Mouse (Mus musculus) CD8-positive naive resting alpha-beta T cell, adult 2 months (primary cell): ENCODE data around the gene Itgal.
"Not testable (repeated sequence)": the region's sequence is repeated elsewhere in the genome, so short reads cannot be mapped to it uniquely, and the experiment has no call there.

Source experiments
- DNase-seq, 2 experiments: peaks; one replicate each; pipeline ENCODE4 v3.0.0; 2022; ENCODE audit warnings: low read depth in 2 of 2, low spot score in 2 of 2

Itgal gene

DNA sequence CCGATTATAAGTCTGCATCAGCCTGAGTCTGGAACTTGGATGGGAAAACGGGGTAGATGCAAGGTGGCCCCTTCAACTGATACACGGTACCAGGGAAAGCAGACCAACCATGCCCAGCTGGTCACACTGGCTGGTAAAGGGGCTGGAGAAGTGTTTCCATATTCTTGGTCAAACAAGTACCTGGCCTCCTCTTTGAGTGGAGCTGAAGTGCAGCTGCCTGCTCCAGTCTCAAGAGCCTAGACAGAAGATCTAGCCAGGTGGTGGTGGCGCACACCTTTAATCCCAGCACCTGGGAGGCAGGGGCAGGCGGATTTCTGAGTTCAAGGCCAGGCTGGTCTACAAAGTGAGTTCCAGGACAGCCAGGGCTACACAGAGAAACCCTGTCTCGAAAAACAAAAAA lies 45.8 kb downstream of the Itgal start:
- not testable (repeated sequence) for DNase-seq

DNA sequence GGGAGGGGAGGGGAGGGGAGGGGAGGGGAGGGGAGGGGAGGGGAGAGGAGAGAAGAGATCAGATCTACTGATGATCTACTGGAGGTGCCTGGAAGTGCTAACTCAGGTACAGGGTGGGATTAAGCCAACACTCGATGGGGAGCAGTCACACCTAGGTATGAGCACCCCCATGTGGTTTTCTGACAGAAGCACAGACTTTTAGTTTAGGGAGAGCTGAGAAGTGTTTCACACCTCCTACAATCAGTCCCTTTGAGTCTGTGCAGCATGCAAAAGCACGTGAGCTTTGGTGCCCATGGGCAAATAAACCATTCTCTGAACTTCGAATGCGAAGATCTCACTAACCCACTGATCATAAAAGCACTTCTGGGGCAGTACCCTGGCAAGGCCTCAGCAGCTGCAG lies 46.3 kb downstream of the Itgal start:
- peak in 1 of 2 experiments; percentile 38 for DNase-seq

DNA sequence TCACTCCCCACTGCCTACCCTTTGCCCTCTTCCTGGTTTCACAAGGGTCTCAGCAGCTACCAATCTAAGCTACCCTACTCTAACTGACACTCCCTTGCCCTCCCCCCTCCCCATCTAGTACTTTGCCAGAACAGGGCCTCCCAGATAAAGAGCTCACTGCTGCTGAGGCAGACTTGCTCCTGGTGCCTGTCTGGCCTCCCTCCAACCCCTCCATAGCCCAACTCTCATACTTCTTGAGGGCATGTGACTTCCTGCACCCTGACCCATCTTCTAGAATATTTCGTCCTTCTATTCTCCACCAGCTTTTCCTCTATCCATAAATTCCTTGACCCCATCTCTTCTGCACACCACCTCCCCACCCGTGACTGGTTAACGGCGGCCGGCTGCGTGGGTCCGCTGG lies 46.8 kb downstream of the Itgal start:
- DNase-seq, result no peak

DNA sequence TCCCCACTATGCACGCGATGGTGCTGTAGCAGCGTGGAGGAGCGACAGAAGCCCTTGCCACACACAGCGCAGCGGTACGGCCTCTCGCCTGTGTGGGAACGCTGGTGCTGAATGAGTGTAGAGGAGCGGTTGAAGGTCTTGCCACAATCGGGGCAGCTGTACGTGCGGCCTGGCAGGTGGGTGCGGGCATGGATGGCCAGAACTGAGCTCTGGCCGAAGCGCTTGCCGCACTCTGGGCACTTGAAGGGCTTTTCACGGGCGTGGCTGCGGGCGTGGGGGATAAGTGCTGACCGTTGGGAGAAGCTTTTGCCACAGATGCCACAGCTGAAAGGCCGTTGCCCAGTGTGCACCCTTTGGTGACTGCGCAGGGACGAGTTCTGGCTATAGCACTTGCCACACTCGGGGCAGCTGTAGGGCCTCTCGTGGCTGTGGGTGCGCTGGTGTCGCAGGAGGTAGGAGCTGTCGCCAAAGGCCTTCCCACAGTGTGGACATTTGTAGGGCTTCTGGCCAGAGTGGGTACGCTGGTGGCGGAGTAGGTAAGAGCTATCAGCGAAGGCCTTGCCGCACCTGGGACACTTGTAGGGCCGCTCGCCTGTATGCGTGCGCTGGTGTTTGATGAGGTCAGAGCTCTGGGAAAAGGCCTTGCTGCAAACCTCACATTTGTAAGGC lies 47.4 kb downstream of the Itgal start:
- DNase-seq, result no peak

DNA sequence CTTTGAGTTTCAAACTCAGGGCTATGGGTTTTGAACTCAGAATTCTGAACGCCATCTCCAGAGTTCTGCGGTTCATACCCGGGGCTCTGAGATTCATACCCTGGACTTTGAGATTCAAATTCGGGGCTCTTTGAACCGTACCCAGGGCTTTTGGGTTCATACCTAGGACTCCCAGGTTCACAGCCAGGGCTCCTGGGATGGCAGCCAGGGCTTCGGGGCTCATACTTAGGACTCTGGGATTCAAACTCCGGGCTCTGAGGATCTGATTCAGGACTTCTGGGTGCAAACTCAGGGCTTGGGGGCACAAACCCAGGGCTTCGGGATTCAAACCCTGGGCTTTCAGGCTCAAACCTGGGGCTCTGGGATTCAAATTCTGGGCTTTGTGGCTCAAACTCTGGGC lies 48.3 kb downstream of the Itgal start:
- no peak for DNase-seq

DNA sequence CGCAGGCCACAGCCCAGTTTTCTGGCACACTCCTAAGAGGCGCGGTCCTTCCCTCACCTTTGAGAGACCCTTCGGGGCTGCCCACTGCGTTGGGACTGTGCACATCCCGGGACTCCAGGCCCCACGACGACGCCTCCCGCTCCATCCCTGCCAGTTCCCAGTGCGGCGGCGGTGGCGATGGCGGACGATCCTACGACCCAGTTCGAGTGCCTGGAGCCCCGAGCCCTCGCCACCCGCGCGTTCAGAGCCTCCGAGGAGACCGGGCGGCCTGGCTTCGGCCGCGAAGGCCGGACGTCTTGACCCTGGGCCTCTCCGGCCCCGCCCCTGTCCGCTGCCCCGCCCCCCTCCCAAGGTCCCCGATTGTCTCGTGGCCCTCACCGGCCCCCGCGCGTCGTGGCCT lies 49.0 kb downstream of the Itgal start:
- DNase-seq, result no peak

DNA sequence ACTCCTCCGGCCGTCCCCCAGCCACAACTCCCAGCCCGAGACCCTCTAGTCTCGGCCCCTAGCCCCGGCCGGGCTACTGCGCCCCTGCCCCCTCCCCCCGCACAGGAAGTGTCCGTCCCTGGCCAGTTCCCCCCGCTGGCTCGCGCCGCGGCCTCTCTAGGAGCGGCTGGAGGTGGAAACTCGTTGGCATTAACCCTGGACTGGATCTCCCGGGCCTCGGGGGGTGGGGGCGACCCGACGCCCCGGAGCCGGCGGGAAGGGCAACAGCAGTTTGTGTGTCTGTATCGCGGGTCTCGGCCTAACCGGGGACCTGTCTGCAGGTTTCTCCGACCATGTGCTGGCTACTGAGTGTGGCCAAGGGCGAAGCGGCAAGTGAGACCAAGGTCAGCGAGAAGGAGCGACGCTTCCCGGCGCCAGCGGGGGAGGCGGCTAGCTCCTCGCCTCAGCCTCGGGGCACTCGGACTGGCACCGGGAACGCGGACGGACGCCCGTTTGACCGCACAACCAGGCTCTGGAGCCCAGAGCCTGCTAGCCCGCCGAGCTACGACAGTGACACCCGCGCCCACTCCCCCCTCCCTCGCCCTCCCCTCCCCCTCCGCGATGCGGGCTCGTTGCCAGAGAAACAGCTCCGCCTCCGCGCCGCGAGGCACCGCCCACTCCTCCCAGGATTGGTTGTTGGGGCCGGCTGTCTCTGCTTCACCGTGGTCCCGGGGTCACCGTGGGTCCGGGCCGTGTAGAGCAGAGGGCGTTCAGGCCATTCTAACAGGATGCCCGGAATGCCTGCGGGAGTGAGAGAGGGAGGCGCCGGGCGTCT lies 49.7 kb downstream of the Itgal start, which contains the start of gene Zfp768:
Zfp768 (minus strand) TSS at position 78 of the 814 bp plus-strand sequence.
- DNase-seq, result peak; percentile 53 to 73

DNA sequence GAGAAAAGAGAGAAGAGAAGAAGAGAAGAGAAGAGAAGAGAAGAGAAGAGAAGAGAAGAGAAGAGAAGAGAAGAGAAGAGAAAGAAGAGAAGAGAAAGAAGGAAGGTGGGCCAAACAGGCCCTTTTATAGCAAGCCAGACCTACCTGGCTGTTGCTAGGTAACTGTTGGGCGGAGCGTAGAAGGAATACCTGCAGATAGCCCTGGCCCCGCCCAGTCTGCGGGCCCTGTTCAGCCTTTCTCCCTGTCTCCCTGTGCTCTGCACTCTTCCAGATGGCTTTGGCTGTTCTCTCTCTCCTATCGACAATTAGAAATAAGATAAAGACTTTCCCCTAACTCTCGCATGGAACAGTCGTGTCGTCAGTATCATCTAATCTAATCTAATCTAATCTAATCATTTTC lies 50.6 kb downstream of the Itgal start:
- DNase-seq, result no peak

DNA sequence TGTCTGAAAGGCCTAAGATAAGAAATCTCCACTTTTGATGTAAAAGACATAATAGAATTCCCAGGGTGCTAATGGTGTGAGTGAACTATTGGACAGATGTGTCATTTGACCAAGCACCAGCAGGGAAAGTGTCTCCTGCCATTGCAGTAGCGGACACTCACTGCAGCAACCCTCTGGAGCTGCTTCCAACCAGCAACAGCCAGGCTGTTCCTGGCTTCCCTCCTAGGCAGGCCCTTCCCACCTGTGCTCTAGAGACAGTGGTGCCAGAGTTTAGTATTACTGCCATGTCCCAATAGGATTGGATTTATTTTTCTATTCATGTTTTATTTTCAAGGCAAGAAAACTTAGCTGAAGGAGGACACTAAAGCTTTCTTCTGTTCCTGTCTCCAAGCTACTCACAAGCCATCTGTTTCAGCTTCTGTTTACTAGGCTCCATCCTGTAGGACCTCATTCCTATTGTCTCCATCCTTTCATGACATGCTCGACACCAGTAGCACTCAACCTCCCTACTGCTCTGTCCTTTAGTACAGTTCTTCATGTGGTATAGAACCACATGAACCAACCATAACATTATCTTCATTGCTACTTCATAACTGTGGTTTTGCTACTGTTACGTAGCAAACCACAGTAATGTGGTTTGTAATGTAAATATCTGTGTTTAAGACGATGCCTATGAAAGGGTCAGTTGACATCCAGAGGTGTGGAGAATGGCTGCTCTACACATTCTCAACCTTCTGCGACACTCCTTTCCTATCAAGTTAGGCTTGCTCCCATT lies 55.4 kb downstream of the Itgal start:
- no peak for DNase-seq

DNA sequence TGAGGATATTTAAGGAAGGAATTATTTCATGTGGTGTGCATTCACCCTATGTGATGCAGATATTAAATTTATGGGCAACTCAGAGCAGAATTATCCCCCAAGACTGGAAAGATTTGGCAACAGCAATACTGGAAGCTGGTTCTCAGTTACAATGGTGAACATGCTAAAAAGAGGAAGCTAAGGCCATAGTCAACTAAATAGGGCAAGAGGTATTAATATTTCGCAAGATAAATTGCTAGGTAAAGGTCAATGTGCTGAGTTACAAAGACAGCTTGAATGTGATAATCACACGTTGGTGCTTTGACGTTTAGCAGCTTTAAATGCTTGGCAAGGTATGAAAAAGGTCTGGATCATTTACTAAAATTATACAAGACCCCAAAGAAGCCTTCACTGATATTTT lies 59.7 kb downstream of the Itgal start:
- no peak for DNase-seq

DNA sequence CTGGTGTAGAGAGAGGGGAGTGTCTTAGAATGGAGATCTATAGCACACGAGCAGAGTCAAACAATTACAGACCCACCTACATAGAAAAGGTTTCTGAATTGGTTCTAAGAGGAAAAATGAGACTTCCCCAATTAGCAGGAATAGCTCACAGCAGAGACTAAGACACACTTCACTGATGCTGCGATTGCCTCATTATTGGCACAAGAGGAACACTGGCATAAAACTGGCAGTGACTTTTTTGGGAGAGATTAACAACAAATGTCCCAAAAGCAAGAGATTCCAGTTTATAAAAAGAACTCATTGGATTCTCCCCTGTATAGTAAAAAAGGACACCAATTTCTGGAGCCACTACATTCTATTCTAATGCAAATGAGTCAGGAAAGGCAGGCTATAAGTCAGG lies 61.8 kb downstream of the Itgal start:
- DNase-seq, result no peak

DNA sequence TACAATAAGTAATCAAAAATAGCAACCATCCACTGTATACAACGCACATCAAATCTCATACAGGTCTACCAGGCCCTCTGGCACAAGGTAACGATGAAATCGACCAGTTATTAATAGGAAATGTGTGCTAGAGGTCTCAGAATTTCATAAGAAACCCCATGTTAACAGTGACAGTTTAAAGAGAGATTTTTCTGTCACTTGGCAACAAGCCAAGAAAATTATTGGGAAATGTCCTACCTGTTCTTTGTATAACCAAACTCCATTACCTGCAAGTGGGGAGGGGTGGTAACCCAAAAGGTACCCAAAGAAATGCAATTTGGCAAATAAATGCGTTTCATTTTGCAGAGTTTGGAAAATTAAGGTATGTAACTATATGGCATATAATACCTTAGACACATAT lies 62.4 kb downstream of the Itgal start:
- no peak for DNase-seq

DNA sequence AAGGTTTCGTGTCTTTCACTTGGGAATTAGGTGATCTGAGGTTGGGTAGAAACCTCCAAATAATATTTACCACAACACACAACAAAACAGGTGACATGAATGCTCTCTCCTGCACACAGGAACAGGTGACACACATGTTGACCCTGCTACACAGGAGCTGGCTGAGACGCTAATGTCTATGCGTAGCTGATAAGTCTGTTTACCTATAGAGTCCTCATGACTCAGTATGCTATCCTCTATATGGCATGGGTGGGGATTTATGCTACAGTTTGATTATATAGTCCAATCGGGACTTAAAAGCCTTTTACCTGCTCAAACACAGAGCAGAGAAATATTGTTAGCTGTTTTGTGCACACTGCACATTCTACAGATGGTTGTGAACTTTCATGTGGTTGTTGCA lies 64.2 kb downstream of the Itgal start:
- DNase-seq, result no peak

DNA sequence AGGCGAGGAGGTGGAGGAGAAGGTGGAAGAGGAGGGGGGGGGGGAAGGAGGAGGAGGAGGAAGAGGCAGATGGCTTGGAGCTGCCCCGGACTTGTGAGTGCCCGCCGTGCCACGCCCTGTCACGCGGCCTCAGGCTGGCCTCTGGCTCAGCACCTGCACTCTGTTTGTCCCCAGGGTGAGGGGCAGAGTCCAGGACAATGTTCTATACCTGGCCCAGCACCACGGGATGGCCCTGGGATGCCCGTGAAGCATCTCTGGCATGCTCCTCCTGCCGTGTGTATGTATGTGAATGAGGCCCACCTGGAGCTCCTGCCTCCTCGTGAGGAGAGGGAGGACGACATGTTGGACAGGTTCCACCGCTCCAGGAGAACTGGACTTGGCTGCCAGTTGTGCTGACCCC lies 65.4 kb downstream of the Itgal start:
- DNase-seq, result no peak

DNA sequence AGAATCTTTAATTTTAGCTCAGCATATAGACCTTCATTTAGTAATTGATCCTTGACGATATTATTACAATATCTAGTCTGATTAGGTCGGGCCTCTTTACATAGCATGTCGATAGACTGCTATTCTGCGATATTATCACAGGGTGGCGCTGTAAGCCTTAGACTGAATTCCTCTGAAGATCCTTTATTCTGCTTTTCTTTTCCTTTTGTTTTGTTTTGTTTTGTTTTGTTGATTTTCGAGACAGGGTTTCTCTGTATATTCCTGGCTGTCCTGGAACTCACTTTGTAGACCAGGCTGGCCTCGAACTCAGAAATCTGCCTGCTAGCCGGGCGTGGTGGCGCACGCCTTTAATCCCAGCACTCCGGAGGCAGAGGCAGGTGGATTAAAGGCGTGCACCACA lies 66.4 kb downstream of the Itgal start:
- DNase-seq, result peak in 1 of 2 experiments; percentile 35

DNA sequence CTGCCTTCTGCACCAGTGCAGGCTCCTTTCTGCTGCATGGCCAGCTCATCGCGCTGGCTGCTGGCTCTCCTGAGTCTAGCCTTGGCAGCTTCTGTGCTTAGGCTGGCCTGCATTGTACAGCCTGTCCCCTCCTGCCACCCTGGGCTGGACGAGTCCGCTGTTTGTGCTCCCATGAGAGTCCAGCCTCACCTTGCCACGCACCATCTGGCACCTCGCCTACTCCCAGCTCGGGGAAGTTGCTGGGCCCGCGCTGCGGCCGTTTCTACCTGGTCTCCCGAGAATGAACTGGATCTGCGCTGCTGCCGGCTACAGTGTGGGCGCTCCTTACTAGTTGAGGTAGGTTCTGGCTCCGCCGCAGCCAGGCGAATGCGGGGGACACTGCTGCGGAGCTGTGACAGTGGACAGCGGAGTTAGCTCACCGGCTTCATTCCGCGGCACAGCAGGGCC lies 67.4 kb downstream of the Itgal start:
- no peak for DNase-seq

DNA sequence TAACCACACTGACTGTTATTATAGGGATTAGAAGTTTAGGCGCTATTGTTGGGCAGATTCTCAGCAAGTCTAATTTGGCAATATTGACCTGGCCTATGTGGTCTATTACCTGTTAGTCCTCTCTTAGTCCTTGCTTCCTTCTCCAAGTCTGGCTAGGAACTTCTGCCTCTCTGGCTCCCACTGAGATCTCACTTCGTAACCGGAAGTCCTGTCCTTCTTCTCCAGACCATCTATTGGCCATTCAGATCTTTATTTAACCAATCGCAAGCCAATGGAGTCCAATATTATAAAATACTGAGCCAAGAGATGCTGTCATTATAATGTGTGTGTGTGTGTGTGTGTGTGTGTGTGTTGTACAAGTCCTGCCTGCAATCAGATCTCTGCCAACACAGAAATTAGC lies 68.1 kb downstream of the Itgal start:
- no peak for DNase-seq

DNA sequence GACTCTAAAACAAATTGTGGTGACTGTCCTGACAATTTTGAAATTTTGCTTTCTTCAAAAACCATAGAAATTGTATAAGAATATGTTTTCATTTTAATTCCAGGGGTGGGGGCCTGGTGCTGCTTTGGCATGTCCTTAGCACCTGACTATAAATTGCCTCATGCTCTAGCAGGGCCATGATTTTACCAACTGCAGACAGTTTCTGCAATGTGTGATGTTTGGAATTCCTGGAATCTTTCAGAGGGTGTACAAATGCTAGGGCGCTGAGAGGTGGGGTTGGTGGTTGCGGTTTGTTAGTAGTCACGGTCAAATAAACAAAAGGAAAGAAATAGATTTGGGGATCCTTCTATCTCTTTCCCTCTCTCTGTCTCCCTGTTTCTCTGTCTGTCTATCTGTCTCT lies 70.2 kb downstream of the Itgal start:
- no peak for DNase-seq

DNA sequence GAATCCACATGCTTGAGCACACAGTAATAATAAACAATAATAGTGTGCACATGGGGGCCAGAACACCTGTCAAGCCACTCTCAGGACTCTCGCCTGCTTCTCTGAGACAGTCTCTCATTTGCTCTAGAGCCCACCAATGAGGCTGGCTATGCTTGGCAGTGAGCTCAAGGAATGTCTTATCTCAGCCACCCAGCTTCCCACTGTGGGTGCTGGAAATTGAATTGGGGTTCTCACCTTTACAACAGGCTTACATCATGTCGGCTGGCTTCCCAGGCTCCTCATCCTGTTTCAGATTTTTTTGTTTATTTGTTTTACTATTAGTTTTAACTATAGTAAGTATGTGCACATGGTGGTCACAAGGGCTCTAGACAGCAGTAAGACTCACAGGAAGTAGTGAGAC lies 75.2 kb downstream of the Itgal start:
- DNase-seq, result no peak

DNA sequence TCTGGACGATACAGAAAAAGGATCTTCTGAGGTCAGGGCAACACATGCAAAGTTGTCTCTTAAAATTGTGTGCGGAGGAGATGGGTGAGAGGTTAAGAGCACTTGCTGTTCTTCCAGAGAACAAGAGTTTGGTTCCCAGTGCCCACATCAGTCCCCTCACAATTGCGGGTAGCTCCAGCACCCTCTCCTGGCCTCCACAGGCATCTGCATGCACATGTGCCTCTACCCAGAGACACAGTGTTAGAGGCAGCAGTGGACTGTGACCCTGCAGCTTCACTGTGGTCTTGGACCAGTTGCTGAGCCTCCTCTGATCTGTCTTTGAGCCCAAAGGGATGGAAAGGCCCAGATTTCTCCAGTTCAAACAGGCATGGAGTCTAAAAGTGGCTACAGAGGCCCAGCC lies 75.8 kb downstream of the Itgal start:
- DNase-seq, result peak in 1 of 2 experiments; percentile 19

DNA sequence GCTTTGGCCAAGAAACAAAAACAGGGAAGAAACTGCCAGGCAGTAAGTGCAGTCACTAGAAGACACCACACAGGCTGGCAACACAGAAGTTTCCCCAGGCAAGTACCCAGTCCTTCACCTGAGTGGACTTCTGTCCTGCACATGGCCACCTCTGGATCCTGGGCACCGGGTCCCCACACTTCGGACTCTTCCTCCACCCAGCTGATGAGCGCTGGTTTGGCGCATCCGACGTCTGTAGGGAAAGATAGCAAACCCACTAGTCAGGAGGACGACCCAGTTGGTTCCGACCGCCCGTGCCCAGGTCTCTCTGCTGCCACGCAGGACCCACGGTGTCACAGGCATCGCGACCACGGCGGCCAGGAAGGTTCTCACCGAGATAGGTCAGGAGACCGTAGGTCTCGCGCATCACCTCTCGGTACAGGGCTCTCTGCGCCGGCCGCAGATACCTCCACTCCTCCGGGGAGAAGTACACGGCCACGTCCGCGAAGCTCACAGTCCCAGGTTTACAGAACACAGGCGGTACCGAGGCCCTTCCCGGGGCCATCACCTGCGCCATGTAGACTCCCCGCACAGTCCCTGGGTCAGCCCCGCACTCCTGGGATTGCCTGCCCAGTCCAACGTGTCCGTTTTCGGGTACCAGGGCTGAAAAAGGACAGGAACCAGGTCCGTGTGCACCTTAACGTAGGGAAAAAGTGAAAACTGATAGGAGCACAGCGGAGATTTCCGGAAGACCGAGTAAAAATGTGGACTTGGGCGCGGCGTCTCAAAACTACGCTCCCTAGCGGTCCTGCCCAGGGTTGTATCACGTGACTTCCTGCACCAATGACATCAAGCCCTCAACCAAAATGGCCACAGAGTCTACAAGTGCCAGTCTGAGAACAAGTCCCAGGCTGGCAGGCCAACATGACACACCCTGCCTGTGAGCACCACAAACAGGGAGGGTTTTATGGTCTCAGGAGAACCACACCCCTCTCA lies 79.5 kb downstream of the Itgal start, which contains the start of gene Zfp747:
Zfp747 (minus strand) TSS at position 780 of the 975 bp plus-strand sequence.
- DNase-seq, result peak; percentile 83 to 84
